In genomic region chr17:5690746-5691535, GRCm38 (mm10) we compare ENCODE assay signal across 14 mouse cellular contexts.
DNase-seq lines count a peak whose midpoint lies in the region; ATAC-seq and TF ChIP-seq lines count a peak whose summit lies in the region.
"Had no signal": no experiment of that assay in that cellular context is flagged by ENCODE, and none has a peak within 500 bp of the region (broad histone marks: within the 10 kb centered on the region; RNA-seq: fewer than 3 reads in every experiment).

No protein-coding gene starts in this region.

- no peak overlapping the region for H3K4me3 ChIP-seq in kidney, postnatal 0 days (replicated peaks; ENCODE audit: low read depth, low read length)
- no peak overlapping the region for H3K4me3 ChIP-seq in kidney, embryonic 14.5 days (ENCODE audit: low read length)
- no peak overlapping the region for H3K4me3 ChIP-seq in forebrain, postnatal 0 days (ENCODE audit: low read depth, low read length)
- no peak overlapping the region for H3K4me3 ChIP-seq in midbrain, embryonic 10.5 days
- H3K4me3 ChIP-seq: limb, embryonic 10.5 days had no signal

- peak; percentile 34; the same call in 1 of the 2 replicates for TF ChIP-seq CTCF in kidney, postnatal 0 days (IDR thresholded peaks at IDR 0.05; ENCODE audit: low read depth)
- peak; percentile 27 for TF ChIP-seq CTCF in Patski (IDR thresholded peaks at IDR 0.05)
- no peak for TF ChIP-seq CTCF in forebrain, postnatal 0 days (IDR thresholded peaks at IDR 0.05; ENCODE audit: low read depth)

- no peak overlapping the region for H3K4me2 ChIP-seq in kidney, postnatal 0 days (ENCODE audit: low read length)
- no peak overlapping the region for H3K4me2 ChIP-seq in kidney, embryonic 14.5 days (replicated peaks; ENCODE audit: low read depth, low read length)
- H3K4me2 ChIP-seq in forebrain, postnatal 0 days (ENCODE audit: low read depth) = no peak overlapping the region

- no peak for ATAC-seq in CD4-positive, CD25-positive, alpha-beta regulatory T cell, adult 4 months
- ATAC-seq in kidney, postnatal 0 days (replicated peaks; ENCODE audit: low FRiP score, low read depth) = no peak
- ATAC-seq in kidney, embryonic 14.5 days (ENCODE audit: low FRiP score, low TSS enrichment) = no peak
- ATAC-seq in Patski = no peak
- no peak for ATAC-seq in forebrain, postnatal 0 days
- ATAC-seq: activated CD4-positive, CD25-positive, alpha-beta regulatory T cell, adult 4 months had no signal

- peak; percentile 24 for DNase-seq in CD4-positive, CD25-positive, alpha-beta regulatory T cell, adult 2 months (ENCODE audit: low read depth, low spot score)
- no peak for DNase-seq in kidney, postnatal 0 days (ENCODE audit: low spot score)
- DNase-seq in Patski (ENCODE audit: low read depth, low spot score) = no peak
- DNase-seq in lung, postnatal 25 days (ENCODE audit: low spot score) = peak; percentile 12
- no peak for DNase-seq in forebrain, postnatal 0 days
- DNase-seq in midbrain, embryonic 10.5 days (ENCODE audit: low spot score) = no peak
- DNase-seq: cerebellum, adult 11 months; heart, postnatal 14 days; kidney, postnatal 14 days; right cerebral cortex, postnatal 14 days had no signal

- no peaks in the 10 kb centered on the region for H3K9me3 ChIP-seq in kidney, postnatal 0 days (replicated peaks; ENCODE audit: low read length)
- no peaks in the 10 kb centered on the region for H3K9me3 ChIP-seq in kidney, embryonic 14.5 days (ENCODE audit: control insufficient read depth, low read length)
- no peaks in the 10 kb centered on the region for H3K9me3 ChIP-seq in forebrain, postnatal 0 days (ENCODE audit: low read length)
- no peaks in the 10 kb centered on the region for H3K9me3 ChIP-seq in midbrain, embryonic 10.5 days (replicated peaks)
- H3K9me3 ChIP-seq: limb, embryonic 10.5 days had no signal

- H3K9ac ChIP-seq in kidney, postnatal 0 days (ENCODE audit: low read depth, low read length) = no peak overlapping the region
- no peak overlapping the region for H3K9ac ChIP-seq in kidney, embryonic 14.5 days (ENCODE audit: low read depth, low read length)
- no peak overlapping the region for H3K9ac ChIP-seq in forebrain, postnatal 0 days

- in situ Hi-C loops in Patski (cut with MboI; ENCODE audit: low pct_unique_long_range_greater_than_20kb) = no loop called here

- 68% methylated on average over 8 of the region's 8 CpGs for WGBS in kidney, postnatal 0 days
- 70% methylated on average over 8 of the region's 8 CpGs for WGBS in kidney, embryonic 14.5 days
- 83% methylated on average over 8 of the region's 8 CpGs for WGBS in forebrain, postnatal 0 days
- 90% methylated on average over 8 of the region's 8 CpGs for WGBS in midbrain, embryonic 10.5 days

- H3K36me3 ChIP-seq in kidney, postnatal 0 days (ENCODE audit: insufficient read depth, low read length) = no peaks in the 10 kb centered on the region
- no peaks in the 10 kb centered on the region for H3K36me3 ChIP-seq in kidney, embryonic 14.5 days (ENCODE audit: control insufficient read depth, insufficient read depth, low read length)
- no peaks in the 10 kb centered on the region for H3K36me3 ChIP-seq in forebrain, postnatal 0 days (ENCODE audit: insufficient read depth)
- H3K36me3 ChIP-seq in midbrain, embryonic 10.5 days = no peaks in the 10 kb centered on the region
- H3K36me3 ChIP-seq: limb, embryonic 10.5 days had no signal

- CTCF ChIA-PET in Patski (lab: Charles Lee) = no interaction called here

- no peaks in the 10 kb centered on the region for H3K4me1 ChIP-seq in kidney, postnatal 0 days (replicated peaks; ENCODE audit: insufficient read depth, low read length)
- no peaks in the 10 kb centered on the region for H3K4me1 ChIP-seq in kidney, embryonic 14.5 days (ENCODE audit: control insufficient read depth, insufficient read depth, low read length)
- no peaks in the 10 kb centered on the region for H3K4me1 ChIP-seq in forebrain, postnatal 0 days (ENCODE audit: insufficient read depth)
- H3K4me1 ChIP-seq in midbrain, embryonic 10.5 days = no peaks in the 10 kb centered on the region
- H3K4me1 ChIP-seq: limb, embryonic 10.5 days had no signal

- no peaks in the 10 kb centered on the region for H3K27me3 ChIP-seq in kidney, postnatal 0 days (ENCODE audit: insufficient read depth, low read length)
- H3K27me3 ChIP-seq in kidney, embryonic 14.5 days (ENCODE audit: control insufficient read depth, insufficient read depth, low read length) = no peaks in the 10 kb centered on the region
- no peaks in the 10 kb centered on the region for H3K27me3 ChIP-seq in Patski
- H3K27me3 ChIP-seq in forebrain, postnatal 0 days (ENCODE audit: insufficient read depth, low read length) = no peaks in the 10 kb centered on the region
- no peaks in the 10 kb centered on the region for H3K27me3 ChIP-seq in midbrain, embryonic 10.5 days (ENCODE audit: low read depth, poor library complexity, severe bottlenecking)

- POLR2A ChIA-PET in Patski (lab: Charles Lee) = no interaction called here

- no peak overlapping the region for H3K27ac ChIP-seq in kidney, postnatal 0 days
- no peak overlapping the region for H3K27ac ChIP-seq in kidney, embryonic 14.5 days (ENCODE audit: low read depth, low read length)
- H3K27ac ChIP-seq in forebrain, postnatal 0 days (ENCODE audit: low read depth, low read length) = no peak overlapping the region
- no peak overlapping the region for H3K27ac ChIP-seq in midbrain, embryonic 10.5 days (replicated peaks)
- H3K27ac ChIP-seq: limb, embryonic 10.5 days had no signal

Comparison
In these comparisons a context has a peak if more than half of its experiments do, and no peak if none do; other contexts are left out.
1. DNase-seq: peak in CD4-positive, CD25-positive, alpha-beta regulatory T cell, adult 2 months (single experiment) and lung, postnatal 25 days (single experiment); none in kidney, postnatal 0 days (single experiment), Patski (single experiment), forebrain, postnatal 0 days (single experiment) and midbrain, embryonic 10.5 days (single experiment).